Mouse (Mus musculus) neural tube, embryonic 12.5 days (tissue): ENCODE measurements around the gene Chrd. TPM values are rescaled to one million over a fixed set of nuclear protein-coding genes. Genes with fewer than 3 reads are reported as not detected.

ENCODE experiments used
- ATAC-seq: fragments of 200-750 bp; cut with Nextera tagmentation; 2 replicates; pipeline ENCODE4 v1.8.0; 2017; ENCODE audit warnings: low read depth, mild to moderate bottlenecking, moderate TSS enrichment, moderate library complexity; ENCODE audit not compliant: low FRiP score
- H3K27ac ChIP-seq: fragments of 300-500 bp; sonication (generic); 2 replicates; pipeline ENCODE4 v1.5.1; 2016
- H3K27me3 ChIP-seq: fragments of 300-500 bp; sonication (generic); replicated peaks from 2 replicates; pipeline ENCODE4 v1.6.1; 2016; ENCODE audit warnings: mild to moderate bottlenecking
- H3K36me3 ChIP-seq: fragments of 300-500 bp; sonication (generic); 2 replicates; pipeline ENCODE4 v1.6.1; 2016; ENCODE audit warnings: mild to moderate bottlenecking
- H3K4me1 ChIP-seq: fragments of 300-500 bp; sonication (generic); 2 replicates; pipeline ENCODE4 v1.6.1; 2016
- H3K4me2 ChIP-seq: fragments of 300-500 bp; sonication (generic); replicated peaks from 2 replicates; pipeline ENCODE4 v1.6.1; 2016; ENCODE audit warnings: mild to moderate bottlenecking
- H3K4me3 ChIP-seq: fragments of 300-500 bp; sonication (generic); 2 replicates; pipeline ENCODE4 v1.5.1; 2016
- H3K9ac ChIP-seq: fragments of 300-500 bp; sonication (generic); 2 replicates; pipeline ENCODE4 v1.6.1; 2016; ENCODE audit warnings: mild to moderate bottlenecking
- H3K9me3 ChIP-seq: fragments of 300-500 bp; sonication (generic); 2 replicates; pipeline ENCODE4 v1.6.1; 2016; ENCODE audit warnings: mild to moderate bottlenecking
- WGBS: fragments of 180-500 bp; shearing (Covaris S2); methylation state at CpG from one replicate; pipeline ENCODE4 v1.1.7; 2016; 5-methylcytosine and 5-hydroxymethylcytosine counted together
- polyA plus RNA-seq: library from polyadenylated mRNA; unstranded; fragments of >200 nt; fragmentation: Nextera tagmentation; extraction: Ambion mirVana; gene quantifications from 2 replicates; pipeline ENCODE4 v1.2.1, GENCODE M21; 2016

The Chrd gene
- polyA plus RNA-seq, 1 experiment from 2014 or later: 8.0 TPM

GRCm38 (mm10) chr16:20750518-20750917, 17.6 kb downstream of the Chrd start:
- H3K36me3 ChIP-seq: no peaks in the 10 kb centered on the region
- H3K4me1 ChIP-seq: no peaks in the 10 kb centered on the region
- H3K9me3 ChIP-seq: no peaks in the 10 kb centered on the region
- H3K4me2 ChIP-seq: no peak overlapping the region
- WGBS: 62% methylated on average over 8 of the region's 8 CpGs
- H3K27me3 ChIP-seq: no peaks in the 10 kb centered on the region
- H3K4me3 ChIP-seq: no peak overlapping the region
- no peak for ATAC-seq
- H3K9ac ChIP-seq: no peak overlapping the region
- H3K27ac ChIP-seq: no peak overlapping the region

DNA sequence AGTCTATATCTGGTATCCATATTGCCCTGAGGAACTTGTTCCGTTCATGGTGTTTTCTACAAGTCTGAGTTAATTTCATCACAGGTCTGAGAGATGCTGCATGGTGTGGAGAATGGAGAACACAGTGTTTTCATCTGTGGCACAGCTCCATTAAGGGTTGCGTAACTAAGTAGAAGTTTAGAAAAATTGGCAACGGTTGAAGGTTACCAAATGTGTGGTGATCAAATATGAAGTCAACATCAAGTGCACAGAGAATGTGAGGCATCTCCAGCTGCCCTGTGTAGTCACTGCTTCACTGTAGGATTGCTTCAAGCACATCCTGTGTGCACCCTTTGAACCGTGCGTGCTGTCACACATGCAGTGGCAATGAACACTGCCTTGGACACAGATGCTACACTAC, 23.1 kb downstream of the Chrd start:
- no peaks in the 10 kb centered on the region for H3K9me3 ChIP-seq
- H3K36me3 ChIP-seq: no peaks in the 10 kb centered on the region
- no peaks in the 10 kb centered on the region for H3K27me3 ChIP-seq
- no peak overlapping the region for H3K9ac ChIP-seq
- no peak overlapping the region for H3K27ac ChIP-seq
- H3K4me1 ChIP-seq: no peaks in the 10 kb centered on the region
- 95% methylated on average over 5 of the region's 5 CpGs for WGBS
- no peak overlapping the region for H3K4me2 ChIP-seq
- no peak overlapping the region for H3K4me3 ChIP-seq
- ATAC-seq: no peak

- no peak for ATAC-seq
- Histone ChIP-seq H3K27me3 (no peaks in the 10 kb centered on the region), H3K4me2 (no peak overlapping the region), H3K4me3 (no peak overlapping the region), H3K4me1 (no peaks in the 10 kb centered on the region), H3K9ac (no peak overlapping the region), H3K27ac (no peak overlapping the region), H3K9me3 (no peaks in the 10 kb centered on the region), H3K36me3 (no peaks in the 10 kb centered on the region)
- 62% methylated on average over 1 of the region's 1 CpGs for WGBS
These were observed 24.5 kb downstream of the Chrd start for GRCm38 (mm10) chr16:20757385-20757784.

- Histone ChIP-seq H3K27me3 (no peaks in the 10 kb centered on the region), H3K4me1 (no peaks in the 10 kb centered on the region), H3K4me3 (no peak overlapping the region), H3K4me2 (no peak overlapping the region), H3K9me3 (no peaks in the 10 kb centered on the region), H3K36me3 (no peaks in the 10 kb centered on the region), H3K9ac (no peak overlapping the region), H3K27ac (no peak overlapping the region)
- ATAC-seq: no peak
- WGBS: 11% methylated on average over 3 of the region's 3 CpGs
These were observed 28.8 kb downstream of the Chrd start for GRCm38 (mm10) chr16:20761681-20762080.

- WGBS: 51% methylated on average over 9 of the region's 9 CpGs
- Histone ChIP-seq H3K9me3 (no peaks in the 10 kb centered on the region), H3K4me1 (no peaks in the 10 kb centered on the region), H3K4me2 (no peak overlapping the region), H3K27ac (no peak overlapping the region), H3K36me3 (no peaks in the 10 kb centered on the region), H3K9ac (no peak overlapping the region), H3K27me3 (no peaks in the 10 kb centered on the region), H3K4me3 (no peak overlapping the region)
- no peak for ATAC-seq
These were observed 32.3 kb downstream of the Chrd start for GRCm38 (mm10) chr16:20765244-20765643.

DNA sequence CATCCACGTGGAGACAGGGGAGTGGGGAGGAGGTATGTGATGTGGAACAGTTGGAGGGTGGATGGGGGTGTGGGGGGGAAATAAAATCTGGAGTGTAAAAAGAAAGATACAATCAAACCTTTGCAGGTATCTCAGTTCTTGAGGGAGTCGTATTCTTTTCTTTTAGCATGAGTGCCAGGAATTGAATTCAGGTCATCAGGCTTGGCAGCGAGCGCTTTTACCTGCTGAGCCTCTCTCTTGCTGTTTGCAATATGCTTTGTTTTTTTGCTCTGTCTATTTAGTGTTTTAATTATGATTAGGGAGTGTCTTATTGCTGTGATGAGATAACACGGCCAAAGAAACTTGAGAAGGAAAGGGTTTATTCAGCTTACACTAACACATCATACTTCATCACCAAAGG, 42.1 kb downstream of the Chrd start:
- no peak overlapping the region for H3K4me3 ChIP-seq
- H3K27me3 ChIP-seq: no peaks in the 10 kb centered on the region
- 0 out of 2 replicates have a peak, but pooled peaks cover 7% of the 10 kb centered on the region for H3K9me3 ChIP-seq
- no peaks in the 10 kb centered on the region for H3K4me1 ChIP-seq
- ATAC-seq: no peak
- WGBS: 80% methylated on average over 5 of the region's 5 CpGs
- H3K36me3 ChIP-seq: no peaks in the 10 kb centered on the region
- no peak overlapping the region for H3K9ac ChIP-seq
- no peak overlapping the region for H3K4me2 ChIP-seq
- H3K27ac ChIP-seq: no peak overlapping the region

GRCm38 (mm10) chr16:20779846-20780245, 46.9 kb downstream of the Chrd start:
- no peaks in the 10 kb centered on the region for H3K27me3 ChIP-seq
- WGBS: 88% methylated on average over 3 of the region's 3 CpGs
- H3K4me3 ChIP-seq: no peak overlapping the region
- H3K4me1 ChIP-seq: no peaks in the 10 kb centered on the region
- no peak overlapping the region for H3K27ac ChIP-seq
- no peaks in the 10 kb centered on the region for H3K9me3 ChIP-seq
- no peak overlapping the region for H3K4me2 ChIP-seq
- no peak for ATAC-seq
- no peak overlapping the region for H3K9ac ChIP-seq
- H3K36me3 ChIP-seq: no peaks in the 10 kb centered on the region

DNA sequence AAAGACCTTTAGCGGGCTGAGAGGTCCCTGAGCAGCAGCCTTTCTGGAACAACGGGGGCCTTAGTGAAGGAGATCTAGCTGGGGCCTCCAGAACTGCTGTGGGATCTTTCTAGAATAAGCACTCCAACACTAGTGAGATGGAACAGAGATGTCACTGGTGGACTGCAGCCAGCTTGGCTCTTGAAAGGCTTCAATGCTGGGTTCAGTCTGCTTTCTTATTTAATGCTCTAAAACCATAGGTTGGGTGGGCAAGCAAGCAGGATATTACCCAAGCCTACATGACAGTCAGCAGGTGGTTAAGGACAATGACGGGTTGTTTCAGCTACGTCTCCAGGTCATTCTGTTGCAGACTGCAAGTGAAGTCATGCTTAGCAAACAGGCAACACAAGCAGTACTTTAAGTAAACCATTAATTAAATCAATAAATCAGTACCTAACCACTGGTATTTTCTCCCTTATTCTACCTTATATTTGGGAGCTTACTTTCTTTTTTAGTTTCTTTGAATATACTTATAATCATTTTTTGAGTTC, 48.2 kb downstream of the Chrd start:
- H3K9ac ChIP-seq: no peak overlapping the region
- no peaks in the 10 kb centered on the region for H3K9me3 ChIP-seq
- WGBS: 73% methylated on average over 4 of the region's 4 CpGs

DNA sequence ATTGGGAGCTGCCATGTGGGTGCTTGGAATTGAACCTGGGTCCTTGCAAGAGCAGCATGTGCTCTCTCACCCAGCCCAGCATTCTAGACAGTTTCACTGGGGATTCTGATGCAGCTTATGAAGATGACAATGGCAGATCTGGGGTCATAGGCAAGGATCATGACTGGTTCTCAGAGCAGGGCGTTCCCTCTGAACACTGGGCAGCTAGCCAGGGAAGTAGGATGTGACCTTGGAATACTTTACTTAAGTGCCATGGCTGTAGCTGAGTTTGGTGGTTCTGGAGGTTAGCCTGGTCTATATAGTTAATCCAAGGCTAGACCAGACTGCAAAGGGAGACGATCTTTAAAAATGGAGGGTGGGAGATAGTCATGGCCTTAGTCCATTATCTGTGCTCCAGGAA, 51.0 kb downstream of the Chrd start:
- ATAC-seq: no peak
- no peaks in the 10 kb centered on the region for H3K4me1 ChIP-seq
- no peak overlapping the region for H3K4me3 ChIP-seq
- H3K27ac ChIP-seq: no peak overlapping the region
- 93% methylated on average over 2 of the region's 2 CpGs for WGBS
- H3K9me3 ChIP-seq: no peaks in the 10 kb centered on the region
- H3K4me2 ChIP-seq: no peak overlapping the region
- no peaks in the 10 kb centered on the region for H3K27me3 ChIP-seq
- no peaks in the 10 kb centered on the region for H3K36me3 ChIP-seq
- H3K9ac ChIP-seq: no peak overlapping the region

More for the DNA sequence above, 48.2 kb downstream of the Chrd start:
- Histone ChIP-seq H3K36me3 (no peaks in the 10 kb centered on the region), H3K27ac (no peak overlapping the region), H3K4me1 (no peaks in the 10 kb centered on the region), H3K27me3 (no peaks in the 10 kb centered on the region), H3K4me2 (no peak overlapping the region), H3K4me3 (no peak overlapping the region)
- ATAC-seq: no peak

DNA sequence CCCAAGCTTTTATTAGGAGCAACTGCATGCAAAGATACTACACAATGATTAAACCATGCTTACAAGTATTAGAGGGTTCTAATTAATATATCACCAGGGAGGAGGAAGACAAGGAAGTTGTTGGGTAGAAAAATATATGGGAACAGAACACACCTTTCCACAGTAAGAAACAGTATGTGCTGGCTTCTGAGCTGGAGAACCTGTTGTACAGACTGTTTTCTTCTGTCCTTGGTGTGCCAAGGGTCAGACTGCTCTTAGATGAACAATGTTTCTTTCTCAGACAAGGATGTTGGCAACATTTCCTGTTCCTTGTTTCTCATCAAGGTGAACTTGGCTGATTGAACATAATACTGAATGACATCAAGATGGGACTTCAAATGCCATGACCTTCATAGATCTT, 51.8 kb downstream of the Chrd start:
- no peaks in the 10 kb centered on the region for H3K9me3 ChIP-seq
- ATAC-seq: no peak
- no peaks in the 10 kb centered on the region for H3K27me3 ChIP-seq
- H3K4me3 ChIP-seq: no peak overlapping the region
- H3K36me3 ChIP-seq: no peaks in the 10 kb centered on the region
- no peak overlapping the region for H3K27ac ChIP-seq
- H3K9ac ChIP-seq: no peak overlapping the region
- no peak overlapping the region for H3K4me2 ChIP-seq
- no peaks in the 10 kb centered on the region for H3K4me1 ChIP-seq

DNA sequence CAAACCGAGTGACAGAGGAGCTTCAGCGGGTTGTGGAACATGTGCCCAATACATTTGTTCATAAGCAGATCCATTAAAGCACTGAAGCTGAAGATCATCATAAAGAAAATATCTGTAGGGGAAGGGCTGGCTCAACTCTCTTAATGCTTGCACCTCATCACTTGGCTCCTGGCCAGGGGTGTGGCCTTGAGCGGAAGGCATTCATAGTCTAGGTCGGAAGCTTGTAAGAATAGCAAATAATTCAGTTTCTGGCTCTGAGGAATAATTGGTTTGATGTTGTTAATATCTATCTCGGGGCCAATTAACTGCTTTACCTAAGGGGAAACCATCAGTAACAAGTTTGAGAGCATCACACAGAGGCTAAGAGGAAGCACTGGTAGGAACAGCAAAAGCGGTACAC, 53.6 kb downstream of the Chrd start:
- no peak overlapping the region for H3K4me2 ChIP-seq
- H3K9me3 ChIP-seq: no peaks in the 10 kb centered on the region
- H3K36me3 ChIP-seq: no peaks in the 10 kb centered on the region
- H3K4me1 ChIP-seq: no peaks in the 10 kb centered on the region
- H3K27me3 ChIP-seq: no peaks in the 10 kb centered on the region
- 85% methylated on average over 6 of the region's 6 CpGs for WGBS
- no peak overlapping the region for H3K4me3 ChIP-seq
- no peak overlapping the region for H3K27ac ChIP-seq
- no peak overlapping the region for H3K9ac ChIP-seq
- ATAC-seq: no peak

- no peak overlapping the region for H3K9ac ChIP-seq
- H3K4me1 ChIP-seq: no peaks in the 10 kb centered on the region
- H3K4me2 ChIP-seq: no peak overlapping the region
- no peak for ATAC-seq
- H3K27me3 ChIP-seq: no peaks in the 10 kb centered on the region
- no peaks in the 10 kb centered on the region for H3K9me3 ChIP-seq
- no peak overlapping the region for H3K27ac ChIP-seq
- H3K4me3 ChIP-seq: no peak overlapping the region
- WGBS: 69% methylated on average over 6 of the region's 6 CpGs
- H3K36me3 ChIP-seq: no peaks in the 10 kb centered on the region
These were observed 58.9 kb downstream of the Chrd start for GRCm38 (mm10) chr16:20791803-20792202.
